Mouse (Mus musculus): ENCODE measurements around the gene Pon1. TPM values are rescaled to one million over a fixed set of nuclear protein-coding genes. Genes with fewer than 3 reads are reported as not detected.

Gene Pon1
- total RNA-seq, 2 experiments from 2014 or later: not detected

DNA sequence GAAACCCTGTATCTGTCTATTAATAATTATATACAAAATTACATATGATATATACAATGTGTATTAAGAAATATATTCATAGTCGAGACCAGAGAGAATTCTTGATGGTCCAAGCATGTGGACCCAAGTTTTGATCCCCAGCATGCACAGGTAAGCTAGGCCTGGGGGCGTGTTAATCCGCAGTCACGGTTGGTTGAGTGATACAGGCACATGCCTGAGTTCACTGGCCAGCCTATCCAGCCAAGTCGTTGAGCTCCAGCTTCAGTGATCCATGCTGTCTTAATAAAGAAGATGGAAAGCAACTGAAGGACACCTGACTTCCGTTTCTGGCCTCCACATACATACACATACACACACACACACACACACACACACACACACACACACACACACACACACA lies 57.7 kb downstream of the Pon1 start:
- no peak for DNase-seq (ENCODE audit: low spot score in 2 of 2)

- DNase-seq (ENCODE audit: low spot score in 2 of 2): no peak
These were observed 58.8 kb downstream of the Pon1 start for GRCm38 (mm10) chr6:5134986-5135385.

DNA sequence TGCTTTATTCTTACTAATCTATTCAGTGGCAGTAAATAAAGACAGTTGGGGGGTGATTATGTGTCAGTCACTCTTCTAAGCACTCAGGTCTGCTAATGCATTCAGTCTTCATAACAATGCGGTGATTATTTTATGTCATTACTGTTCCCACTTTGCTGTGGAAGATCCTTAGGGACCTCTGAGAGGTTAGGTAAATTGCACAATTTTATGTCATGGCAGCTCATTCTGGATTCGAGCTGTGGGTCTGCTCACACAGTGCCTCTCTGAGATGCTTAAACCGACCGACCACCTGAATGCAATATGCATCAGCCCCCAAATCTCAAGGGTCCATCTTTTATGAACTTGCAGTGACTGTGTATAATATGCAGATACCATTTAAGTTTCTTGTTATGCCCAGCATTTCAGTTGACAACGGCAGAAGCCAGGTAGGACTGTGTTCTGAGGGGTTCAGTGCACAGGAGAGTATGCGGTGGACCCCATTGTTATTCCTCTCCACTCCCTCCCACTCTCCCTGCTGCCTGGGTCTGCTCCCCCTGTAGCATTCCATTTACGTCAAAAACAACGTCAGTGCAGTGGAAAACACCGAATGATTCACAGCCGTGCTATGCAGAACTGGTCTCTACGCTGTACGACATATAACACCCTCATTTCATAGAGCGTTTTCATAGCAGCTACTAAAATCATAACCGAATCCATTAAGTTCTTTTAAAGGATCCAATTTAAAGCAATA lies 64.2 kb downstream of the Pon1 start:
- no peak for DNase-seq (ENCODE audit: low spot score in 2 of 2)

GRCm38 (mm10) chr6:5120229-5120628 lies 73.5 kb downstream of the Pon1 start:
- DNase-seq (ENCODE audit: low spot score in 2 of 2): no peak

DNA sequence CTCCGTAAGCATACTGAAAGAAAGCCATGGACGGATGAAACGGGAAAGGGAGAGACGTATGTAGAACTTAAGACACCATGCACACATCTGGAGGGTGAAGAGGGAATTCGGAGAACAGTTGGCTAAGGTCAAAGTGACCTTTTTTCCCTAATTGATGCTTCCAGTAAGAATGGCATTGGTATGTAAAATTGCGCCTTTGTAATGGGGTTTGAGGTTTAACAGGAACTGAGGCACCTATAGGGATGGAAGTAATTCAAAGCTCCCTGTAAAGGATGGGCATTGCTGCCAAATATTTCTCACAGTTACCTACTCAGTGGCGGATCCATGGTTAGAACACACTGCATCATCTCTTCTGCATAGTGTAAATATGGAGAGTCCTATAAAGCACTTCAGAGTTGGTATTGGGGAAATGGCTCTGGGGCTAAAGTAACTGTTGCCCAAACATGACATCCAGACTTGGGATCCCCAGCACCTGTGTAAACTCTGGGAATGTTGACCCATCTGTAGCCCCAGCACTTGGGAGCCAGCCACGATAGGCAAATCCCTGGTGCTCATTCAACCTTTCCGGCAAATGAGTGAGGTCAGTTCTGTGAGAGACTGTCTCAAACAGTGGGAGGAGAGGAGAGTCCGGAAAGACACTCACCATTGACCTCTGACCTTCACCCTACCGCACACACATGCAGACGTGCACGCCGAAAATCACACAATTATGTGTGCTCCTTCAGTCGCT lies 74.4 kb downstream of the Pon1 start:
- no peak for DNase-seq (ENCODE audit: low spot score in 2 of 2)

Other genes starting within 250 kb of the Pon1 start
- 1 to 10 TPM; 1.8 to 3.9 TPM for gene Pon3, start 62.3 kb upstream of the Pon1 start, total RNA-seq (2021)
- 10 to 100 TPM; 19.3 to 20.5 TPM for gene Pon2, start 104.5 kb upstream of the Pon1 start, total RNA-seq (2021)
- gene Asb4, start 189.4 kb upstream of the Pon1 start, total RNA-seq (2021): 1 to 10 TPM in 1 of 2 experiments, under 1 TPM in 1; 0.65 to 1.3 TPM

Data from layer of hippocampus, postnatal 10 days (tissue).